In the genomic region with DNA sequence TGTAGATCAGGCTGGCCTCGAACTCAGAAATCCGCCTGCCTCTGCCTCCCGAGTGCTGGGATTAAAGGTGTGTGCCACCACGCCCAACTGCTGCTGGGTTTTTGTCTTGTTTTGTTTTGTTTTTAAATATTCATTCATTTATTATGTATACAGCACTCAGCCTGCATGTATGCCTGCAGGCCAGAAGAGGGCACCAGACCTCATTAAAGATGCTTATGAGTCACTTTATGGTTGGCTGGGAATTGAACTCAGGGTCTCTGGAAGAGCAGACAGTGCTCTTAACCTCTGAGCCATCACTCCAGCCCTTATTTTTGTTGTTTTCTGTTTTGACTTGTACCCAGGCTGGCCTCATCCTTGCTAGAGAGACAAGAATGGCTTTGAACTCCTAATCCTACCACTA, we compare ENCODE assay signal across 10 mouse cellular contexts. TPM values are rescaled to one million over a fixed set of nuclear protein-coding genes. Genes with fewer than 3 reads are reported as not detected.
DNase-seq lines count a peak whose midpoint lies in the region; TF ChIP-seq lines count a peak whose summit lies in the region.
"Had no signal": no experiment of that assay in that cellular context is flagged by ENCODE, and none has a peak within 500 bp of the region (broad histone marks: within the 10 kb centered on the region; RNA-seq: fewer than 3 reads in every experiment).

No protein-coding gene starts in this region.

- H3K27ac ChIP-seq in layer of hippocampus, adult 2 months: peak overlapping the region; percentile 88
- H3K27ac ChIP-seq in ES-E14 (ENCODE audit: insufficient read depth, low read depth, low read length, poor library complexity, severe bottlenecking): no peak overlapping the region
- H3K27ac ChIP-seq: limb, embryonic 15.5 days had no signal

- peaks cover 20% of the 10 kb centered on the region for H3K36me3 ChIP-seq in ES-E14 (ENCODE audit: control insufficient read depth, insufficient read depth, low read length, poor library complexity, severe bottlenecking)

- no peak overlapping the region for H3K9ac ChIP-seq in ES-E14 (ENCODE audit: insufficient read depth, low read depth, low read length, poor library complexity, severe bottlenecking)
- H3K9ac ChIP-seq: limb, embryonic 15.5 days had no signal

- TF ChIP-seq POLR2A in brain, embryonic 14.5 days (IDR thresholded peaks at IDR 0.05; ENCODE audit: borderline replicate concordance, extremely low read depth, insufficient read depth, insufficient read length, poor library complexity, severe bottlenecking): no peak

- TF ChIP-seq CTCF in layer of hippocampus, adult 2 months (conservative IDR thresholded peaks at IDR 0.05): peak; percentile 75
- peak; percentile 52; the same call in 1 of the 2 replicates for TF ChIP-seq CTCF in brain, embryonic 14.5 days (IDR thresholded peaks at IDR 0.05; ENCODE audit: borderline replicate concordance, extremely low read depth, insufficient read depth, insufficient read length)

- no peaks in the 10 kb centered on the region for H3K9me3 ChIP-seq in ES-E14 (ENCODE audit: control insufficient read depth, insufficient read depth, low read depth, low read length)
- H3K9me3 ChIP-seq: limb, embryonic 15.5 days had no signal

- DNase-seq in layer of hippocampus, adult 2 months (ENCODE audit: low spot score in 2 of 2): no peak
- no peak for DNase-seq in layer of hippocampus, postnatal 25 days (ENCODE audit: extremely low spot score in 1 of 2, low spot score in 1 of 2)
- DNase-seq in ES-E14 (ENCODE audit: low read depth, low spot score): no peak
- DNase-seq in brain, embryonic 14.5 days (ENCODE audit: low read depth): peak; percentile 46
- peak; percentile 62 for DNase-seq in retina, embryonic 14.5 days (ENCODE audit: low spot score)
- no peak for DNase-seq in left cerebral cortex, postnatal 36 days (ENCODE audit: low spot score in 2 of 2)
- no peak for DNase-seq in layer of hippocampus, adult 18-20 months (ENCODE audit: low spot score in 2 of 2)

- in situ Hi-C loops in ES-E14 (cut with MboI; ENCODE audit: low sequenced_read_pairs in 2 of 2, unreplicated experiment in 2 of 2): no loop called here

- H3K4me3 ChIP-seq in layer of hippocampus, adult 2 months: no peak overlapping the region
- H3K4me3 ChIP-seq in ES-E14 (ENCODE audit: insufficient read depth in 1 of 2, low read depth in 1 of 2, low read length in 2 of 2, poor library complexity in 1 of 2, severe bottlenecking in 1 of 2): no peak overlapping the region
- H3K4me3 ChIP-seq: limb, embryonic 15.5 days had no signal

- intact Hi-C loops in left cerebral cortex, postnatal 36 days (cut with DNase I): loop anchor here (5.0 kb wide), 1 partner anchor 32 kb away; a partner anchor contains a TSS

- H3K4me1 ChIP-seq in ES-E14 (ENCODE audit: control insufficient read depth in 2 of 2, insufficient read depth in 2 of 2, low read length in 2 of 2, poor library complexity in 1 of 2): peaks cover 0 to 7% of the 10 kb centered on the region in 2 experiments; a peak in 3 of 4 replicates

TF ChIP-seq in ES-E14, 5 proteins besides CTCF, POLR2A, EP300 and RAD21:
- TF ChIP-seq HCFC1 (IDR thresholded peaks at IDR 0.05; ENCODE audit: borderline replicate concordance, insufficient read depth, low read length) (no peak), MAFK (IDR thresholded peaks at IDR 0.05; ENCODE audit: insufficient read depth, low read depth, low read length) (peak; percentile 46; the same call in 1 of the 2 replicates)

RNA-seq across cellular contexts. Expression of a gene that starts 4.2 kb away (rescaled TPM):
- 1 to 10 TPM; 5.8 to 7.1 TPM for total RNA-seq in layer of hippocampus, adult 2 months (2021)
- 1 to 10 TPM; 5.4 to 8.4 TPM for total RNA-seq in layer of hippocampus, postnatal 25 days (2021)
- 4.8 and 6.4 TPM in 2 replicates for total RNA-seq in ES-E14 (2012; rRNA removed)
- 12.8 and 14.5 TPM in 2 replicates for polyA plus RNA-seq in brain, embryonic 14.5 days (2012; rRNA removed)
- 1 to 10 TPM; 6.6 to 8.4 TPM for total RNA-seq in left cerebral cortex, postnatal 36 days (2021)
- 1 to 10 TPM; 5.6 TPM for total RNA-seq in layer of hippocampus, adult 18-20 months (2021)

RNA-seq across cellular contexts. Expression of a gene that starts 7.9 kb away (rescaled TPM):
- total RNA-seq in layer of hippocampus, adult 2 months (2021): 100 to 1,000 TPM; 199 to 218 TPM
- 100 to 1,000 TPM; 208 to 218 TPM for total RNA-seq in layer of hippocampus, postnatal 25 days (2021)
- total RNA-seq in ES-E14 (2012; rRNA removed): 202 and 317 TPM in 2 replicates
- polyA plus RNA-seq in brain, embryonic 14.5 days (2012; rRNA removed): 257 and 335 TPM in 2 replicates
- 100 to 1,000 TPM; 164 to 176 TPM for total RNA-seq in left cerebral cortex, postnatal 36 days (2021)
- total RNA-seq in layer of hippocampus, adult 18-20 months (2021): 100 to 1,000 TPM; 209 to 210 TPM

RNA-seq across cellular contexts. Expression of a gene that starts 11.3 kb away (rescaled TPM):
- under 1 TPM; 0.22 to 0.28 TPM for total RNA-seq in layer of hippocampus, adult 2 months (2021)
- total RNA-seq in layer of hippocampus, postnatal 25 days (2021): under 1 TPM; 0.16 to 0.32 TPM
- total RNA-seq in ES-E14 (2012; rRNA removed): 0.11 TPM in 1 of 2 replicates, not detected in the other
- polyA plus RNA-seq in brain, embryonic 14.5 days (2012; rRNA removed): 0.07 TPM in 1 of 2 replicates, not detected in the other
- under 1 TPM; 0.27 to 0.30 TPM for total RNA-seq in left cerebral cortex, postnatal 36 days (2021)
- under 1 TPM; 0.25 to 0.54 TPM for total RNA-seq in layer of hippocampus, adult 18-20 months (2021)
- total RNA-seq: common myeloid progenitor, adult 5-6 weeks had no signal
- polyA plus RNA-seq: limb, embryonic 15.5 days had no signal

RNA-seq across cellular contexts. Expression of a gene that starts 30.8 kb away (rescaled TPM):
- not detected for total RNA-seq in layer of hippocampus, adult 2 months (2021)
- not detected for total RNA-seq in layer of hippocampus, postnatal 25 days (2021)
- total RNA-seq in ES-E14 (2012; rRNA removed): not detected in 2 replicates
- polyA plus RNA-seq in brain, embryonic 14.5 days (2012; rRNA removed): not detected in 2 replicates
- not detected for total RNA-seq in left cerebral cortex, postnatal 36 days (2021)
- total RNA-seq in layer of hippocampus, adult 18-20 months (2021): not detected
- total RNA-seq: common myeloid progenitor, adult 5-6 weeks had no signal
- polyA plus RNA-seq: heart, embryonic 16.5 days had no signal

RNA-seq across cellular contexts. Expression of a gene that starts 31.2 kb away (rescaled TPM):
- total RNA-seq in layer of hippocampus, adult 2 months (2021): 10 to 100 TPM; 22.5 to 27.5 TPM
- total RNA-seq in layer of hippocampus, postnatal 25 days (2021): 10 to 100 TPM; 17.5 to 22.7 TPM
- total RNA-seq in ES-E14 (2012; rRNA removed): 3.2 and 6.3 TPM in 2 replicates
- 73.5 and 75.5 TPM in 2 replicates for polyA plus RNA-seq in brain, embryonic 14.5 days (2012; rRNA removed)
- total RNA-seq in left cerebral cortex, postnatal 36 days (2021): 1 to 10 TPM; 7.0 to 9.6 TPM
- 10 to 100 TPM; 20.4 to 22.3 TPM for total RNA-seq in layer of hippocampus, adult 18-20 months (2021)

Comparison
In these comparisons a context has a peak if more than half of its experiments do, and no peak if none do; other contexts are left out.
1. DNase-seq: peak in brain, embryonic 14.5 days (single experiment) and retina, embryonic 14.5 days (single experiment); none in layer of hippocampus, adult 2 months (0 of 2), layer of hippocampus, postnatal 25 days (0 of 2), ES-E14 (single experiment), left cerebral cortex, postnatal 36 days (0 of 2) and layer of hippocampus, adult 18-20 months (0 of 2).